Mouse (Mus musculus) forebrain, embryonic 16.5 days (tissue): ENCODE measurements around the gene Fam83g. TPM values are rescaled to one million over a fixed set of nuclear protein-coding genes. Genes with fewer than 3 reads are reported as not detected.

Source experiments
- ATAC-seq: fragments of 200-750 bp; cut with Nextera tagmentation; 2 replicates; pipeline ENCODE4 v1.8.0; 2017; ENCODE audit warnings: mild to moderate bottlenecking, moderate library complexity
- H3K27ac ChIP-seq: fragments of 300-500 bp; sonication (generic); 2 replicates; pipeline ENCODE4 v1.5.1; 2014; ENCODE audit warnings: low read length, control low read depth
- H3K27me3 ChIP-seq: fragments of 300-500 bp; sonication (generic); replicated peaks from 2 replicates; pipeline ENCODE4 v1.6.1; 2014; ENCODE audit warnings: low read length; ENCODE audit not compliant: control insufficient read depth, insufficient read depth
- H3K36me3 ChIP-seq: fragments of 300-500 bp; sonication (generic); 2 replicates; pipeline ENCODE4 v1.6.1; 2014; ENCODE audit not compliant: control insufficient read depth, insufficient read depth
- H3K4me1 ChIP-seq: fragments of 300-500 bp; sonication (generic); replicated peaks from 2 replicates; pipeline ENCODE4 v1.6.1; 2014; ENCODE audit warnings: low read length; ENCODE audit not compliant: control insufficient read depth, insufficient read depth
- H3K4me2 ChIP-seq: fragments of 300-500 bp; sonication (generic); 2 replicates; pipeline ENCODE4 v1.6.1; 2014; ENCODE audit warnings: mild to moderate bottlenecking, low read length, control low read depth
- H3K4me3 ChIP-seq: fragments of 300-500 bp; sonication (generic); replicated peaks from 2 replicates; pipeline ENCODE4 v1.5.1; 2014; ENCODE audit warnings: mild to moderate bottlenecking, low read length, control low read depth
- H3K9ac ChIP-seq: fragments of 300-500 bp; sonication (generic); replicated peaks from 2 replicates; pipeline ENCODE4 v1.6.1; 2014; ENCODE audit warnings: low read depth, low read length, control low read depth
- H3K9me3 ChIP-seq: fragments of 300-500 bp; sonication (generic); 2 replicates; pipeline ENCODE4 v1.6.1; 2016; ENCODE audit warnings: low read length; ENCODE audit not compliant: control insufficient read depth
- WGBS: fragments of 180-500 bp; shearing (Covaris S2); extraction: QIAGEN DNeasy Blood & Tissue Kit; methylation state at CpG from one replicate; pipeline ENCODE4 v1.1.7; 2014; 5-methylcytosine and 5-hydroxymethylcytosine counted together
- polyA plus RNA-seq: library from polyadenylated mRNA; unstranded; fragments of >200 nt; fragmentation: Nextera tagmentation; extraction: Ambion mirVana; gene quantifications from 2 replicates; pipeline ENCODE4 v1.2.1, GENCODE M21; 2015

Gene Fam83g
- polyA plus RNA-seq, 1 experiment from 2014 or later, result 0.46 TPM

DNA sequence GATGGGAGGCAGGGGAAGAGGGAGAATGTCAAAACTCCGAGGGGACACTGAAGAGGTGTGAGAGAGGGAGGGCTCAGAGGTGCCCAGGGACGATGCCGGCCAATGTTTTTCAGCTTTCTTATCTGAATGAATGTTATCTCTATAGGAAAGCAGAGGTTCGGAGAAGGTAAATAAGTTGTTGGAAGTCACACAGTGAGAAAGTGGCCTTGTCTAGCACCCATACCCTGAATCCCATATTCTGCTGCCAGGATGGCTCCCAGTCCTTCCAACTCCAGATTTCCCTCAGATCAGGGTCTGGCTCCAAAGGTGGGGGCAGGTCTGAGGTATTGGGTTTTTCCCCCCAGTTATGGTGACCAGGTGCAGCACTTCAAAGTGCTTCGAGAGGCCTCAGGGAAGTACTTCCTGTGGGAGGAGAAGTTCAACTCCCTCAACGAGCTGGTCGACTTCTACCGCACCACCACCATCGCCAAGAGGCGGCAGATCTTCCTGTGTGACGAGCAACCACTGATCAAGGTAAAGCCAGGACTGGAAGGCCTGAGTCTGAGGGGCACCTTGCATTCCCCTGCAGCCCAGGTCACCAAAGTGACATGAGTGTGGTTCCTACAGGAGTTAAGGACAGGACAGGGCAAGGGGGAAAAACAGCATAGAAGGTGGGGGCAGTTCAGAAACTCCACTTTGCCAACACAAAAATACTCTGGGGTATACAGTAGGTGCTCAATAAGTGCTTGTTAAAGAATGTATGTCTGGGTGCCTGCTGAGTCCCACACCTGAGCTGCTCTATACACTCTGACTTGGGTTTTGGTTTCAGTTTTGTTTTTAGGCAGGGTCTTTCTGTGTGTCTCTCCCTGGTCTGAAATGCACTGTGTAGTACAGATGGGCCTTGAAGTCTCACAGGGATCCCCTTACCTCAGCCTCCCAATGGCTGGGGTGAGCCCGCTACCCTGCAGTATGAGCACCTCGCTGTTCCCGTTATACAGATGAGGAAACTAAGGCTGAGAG is 14.1 kb upstream of the Fam83g start:
- H3K4me2 ChIP-seq, result no peak overlapping the region
- no peaks in the 10 kb centered on the region for H3K36me3 ChIP-seq
- no peaks in the 10 kb centered on the region for H3K27me3 ChIP-seq
- H3K4me1 ChIP-seq, result peaks cover 3% of the 10 kb centered on the region
- no peak for ATAC-seq
- H3K9ac ChIP-seq, result no peak overlapping the region
- no peak overlapping the region for H3K4me3 ChIP-seq
- H3K9me3 ChIP-seq, result no peaks in the 10 kb centered on the region
- WGBS, result 85% methylated on average over 14 of the region's 14 CpGs
- no peak overlapping the region for H3K27ac ChIP-seq

DNA sequence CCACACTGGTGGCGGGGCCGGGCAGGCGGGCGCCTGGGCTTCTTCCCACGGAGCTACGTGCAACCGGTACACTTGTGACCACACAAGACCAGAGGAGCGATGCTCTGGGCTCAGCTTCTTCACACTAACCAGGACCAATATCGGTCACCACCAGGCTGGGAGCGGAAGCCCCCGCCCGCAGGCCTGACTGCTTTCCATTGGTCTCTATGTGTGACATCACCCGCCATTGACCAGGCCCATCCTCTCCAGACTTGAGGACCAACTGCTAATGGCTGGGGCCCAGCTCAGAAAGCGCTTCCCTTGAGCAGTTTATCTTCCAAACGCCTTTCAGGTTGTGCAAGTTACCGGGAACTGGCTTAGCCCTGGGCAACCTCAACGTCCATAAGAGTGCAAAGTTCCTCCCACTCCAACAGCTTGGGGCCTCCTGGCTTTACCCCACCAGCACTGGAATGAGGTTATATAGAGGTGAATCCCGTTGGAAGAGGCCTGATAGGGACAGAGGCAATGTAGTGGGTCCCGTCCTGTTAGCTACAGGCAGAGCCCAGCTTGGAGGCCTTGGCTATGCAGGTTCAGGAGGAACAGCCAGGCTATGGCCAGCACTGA is 12.0 kb upstream of the Fam83g start:
- Histone ChIP-seq H3K27me3 (no peaks in the 10 kb centered on the region), H3K9ac (no peak overlapping the region), H3K4me1 (peaks cover 5% of the 10 kb centered on the region), H3K36me3 (no peaks in the 10 kb centered on the region), H3K27ac (no peak overlapping the region), H3K4me2 (no peak overlapping the region), H3K4me3 (no peak overlapping the region), H3K9me3 (no peaks in the 10 kb centered on the region)
- 69% methylated on average over 19 of the region's 19 CpGs for WGBS
- ATAC-seq, result no peak

DNA sequence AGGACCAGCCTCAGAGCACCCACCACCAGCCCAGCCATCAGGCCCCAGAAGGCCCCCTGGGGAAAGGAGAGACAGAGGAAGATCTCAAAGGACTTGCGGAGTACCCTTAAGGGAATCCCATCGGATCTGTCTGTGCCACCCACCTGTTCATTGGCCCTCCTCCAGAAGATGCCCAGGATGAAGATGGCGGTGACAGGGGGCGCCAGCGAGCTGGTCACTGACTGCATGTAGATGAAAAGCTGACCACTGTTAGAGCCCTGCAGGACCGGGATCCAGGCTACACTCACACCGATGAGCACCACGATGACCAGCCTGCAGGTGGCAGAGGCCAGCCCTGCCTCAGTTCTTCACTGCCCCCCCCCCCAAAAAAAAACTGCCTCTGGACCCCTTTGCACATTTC is 10.2 kb upstream of the Fam83g start:
- 32% methylated on average over 8 of the region's 8 CpGs for WGBS
- Histone ChIP-seq H3K4me2 (no peak overlapping the region), H3K9ac (no peak overlapping the region), H3K4me1 (peaks cover 5% of the 10 kb centered on the region), H3K27me3 (no peaks in the 10 kb centered on the region), H3K36me3 (no peaks in the 10 kb centered on the region), H3K27ac (no peak overlapping the region), H3K4me3 (no peak overlapping the region), H3K9me3 (no peaks in the 10 kb centered on the region)
- no peak for ATAC-seq

DNA sequence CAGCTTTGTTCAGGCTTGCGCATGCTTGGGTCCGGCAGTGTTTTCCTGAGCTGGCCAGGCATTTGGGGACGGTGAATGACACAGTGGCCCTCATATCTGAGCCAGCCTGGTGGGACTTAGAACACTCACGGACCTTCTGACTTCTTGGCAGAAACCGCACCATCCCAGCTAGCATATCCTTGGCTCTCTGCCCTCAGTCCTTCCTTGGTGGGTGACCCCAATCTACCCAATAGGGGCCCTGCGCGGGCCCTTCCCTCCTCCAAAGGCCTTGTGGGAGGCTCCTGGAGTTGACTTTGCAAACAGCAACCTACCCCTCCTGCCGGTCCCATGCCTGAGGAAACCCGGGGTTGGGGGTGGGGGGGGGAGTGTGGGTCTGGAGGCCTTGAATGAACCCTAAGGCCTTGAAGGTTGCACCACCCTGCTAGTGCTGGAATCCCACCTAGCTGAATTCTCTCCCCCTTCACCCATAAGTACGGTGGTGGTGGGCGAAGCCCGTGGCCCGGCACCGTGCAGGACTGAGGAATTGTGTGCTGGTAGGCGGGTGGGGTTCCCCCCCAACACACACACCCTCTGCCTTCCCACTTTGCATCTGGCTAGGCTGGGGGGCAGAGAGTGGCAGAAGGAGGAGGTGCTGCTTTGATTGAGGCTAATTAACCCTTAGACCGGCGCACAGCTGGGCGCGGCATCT is 9.6 kb upstream of the Fam83g start:
- H3K9ac ChIP-seq, result no peak overlapping the region
- ATAC-seq, result peak; percentile 36; the same call in 1 of the 2 replicates
- no peaks in the 10 kb centered on the region for H3K9me3 ChIP-seq
- 23% methylated on average over 18 of the region's 19 CpGs for WGBS
- no peak overlapping the region for H3K4me3 ChIP-seq
- no peak overlapping the region for H3K27ac ChIP-seq
- no peaks in the 10 kb centered on the region for H3K27me3 ChIP-seq
- no peak overlapping the region for H3K4me2 ChIP-seq
- peaks cover 5% of the 10 kb centered on the region for H3K4me1 ChIP-seq
- H3K36me3 ChIP-seq, result no peaks in the 10 kb centered on the region

DNA sequence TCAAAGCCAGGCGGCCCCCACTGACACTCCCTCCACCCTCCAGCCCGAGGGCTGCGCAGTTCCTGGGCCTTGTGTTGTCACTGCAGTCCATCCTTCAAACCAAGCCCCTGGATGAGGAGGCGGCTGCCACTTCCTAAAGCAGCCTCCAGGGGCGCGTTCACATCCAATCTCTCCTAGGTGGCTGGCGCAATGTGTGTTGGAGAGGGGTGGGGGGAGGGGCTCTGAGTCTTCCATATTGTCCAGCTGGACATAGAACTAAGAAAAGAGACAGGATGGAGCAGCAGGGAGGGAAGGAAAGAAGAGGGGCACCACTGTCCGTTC is 9.1 kb upstream of the Fam83g start:
- Histone ChIP-seq H3K36me3 (no peaks in the 10 kb centered on the region), H3K4me2 (no peak overlapping the region), H3K27me3 (no peaks in the 10 kb centered on the region), H3K9ac (no peak overlapping the region), H3K27ac (no peak overlapping the region), H3K4me3 (no peak overlapping the region), H3K9me3 (no peaks in the 10 kb centered on the region), H3K4me1 (peaks cover 5% of the 10 kb centered on the region)
- WGBS, result 4% methylated on average over 8 of the region's 8 CpGs
- ATAC-seq, result peak; percentile 66

DNA sequence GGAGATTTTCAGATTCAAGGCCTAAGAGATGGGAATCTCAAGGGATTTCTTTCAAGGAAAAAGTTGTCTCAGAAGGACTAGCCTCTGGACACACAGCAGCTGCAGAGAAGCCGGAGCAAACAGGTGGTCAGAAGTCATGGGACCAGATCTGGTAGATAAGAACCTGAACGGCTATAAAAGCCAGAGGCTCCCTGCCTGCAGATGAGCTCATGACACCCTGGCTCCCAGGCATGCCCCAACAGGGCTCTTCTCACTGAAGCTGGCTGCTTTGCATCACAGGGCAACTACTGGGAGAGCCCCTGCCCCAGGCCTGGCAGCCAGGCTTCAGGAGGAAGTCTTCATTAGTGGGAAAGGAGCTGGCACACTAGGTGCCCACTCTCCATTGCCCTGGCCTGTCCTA is 8.6 kb upstream of the Fam83g start:
- Histone ChIP-seq H3K9me3 (no peaks in the 10 kb centered on the region), H3K9ac (no peak overlapping the region), H3K4me3 (no peak overlapping the region), H3K36me3 (no peaks in the 10 kb centered on the region), H3K4me2 (no peak overlapping the region), H3K27ac (no peak overlapping the region), H3K27me3 (no peaks in the 10 kb centered on the region), H3K4me1 (peaks cover 5% of the 10 kb centered on the region)
- no peak for ATAC-seq
- whole genome bisulfite sequencing, result 67% methylated on average over 2 of the region's 2 CpGs

DNA sequence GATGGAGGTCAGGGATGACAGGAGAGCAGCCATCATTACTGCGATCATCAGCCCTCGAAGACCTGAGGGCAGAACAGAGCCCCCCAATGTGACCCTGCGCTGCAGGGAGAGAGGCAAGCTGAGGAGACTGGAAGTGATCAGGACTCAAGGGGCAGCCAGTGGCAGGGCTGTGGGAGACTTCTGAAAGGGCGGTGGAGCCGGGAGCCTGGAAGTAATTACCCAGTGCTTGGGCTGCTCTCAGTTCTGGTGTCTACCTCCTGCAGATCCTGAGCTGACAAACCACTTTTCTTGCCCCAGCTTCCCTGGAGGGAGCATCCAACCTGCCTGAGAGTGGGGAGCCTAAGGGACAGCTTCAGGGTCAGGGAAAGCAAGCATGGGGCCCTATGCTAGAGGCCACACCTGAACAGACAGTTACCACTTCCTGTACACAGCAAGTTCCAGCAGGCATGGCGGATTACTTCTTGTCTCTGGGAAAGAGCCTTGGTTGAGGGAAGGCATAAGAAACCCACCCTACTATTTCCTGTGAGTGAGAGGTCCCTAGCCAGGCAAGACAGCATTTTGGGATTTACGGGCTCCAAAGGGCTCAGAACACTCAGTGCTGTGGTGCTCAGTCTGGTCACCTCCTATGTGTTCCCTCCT is 7.6 kb upstream of the Fam83g start:
- Histone ChIP-seq H3K4me3 (no peak overlapping the region), H3K9ac (no peak overlapping the region), H3K4me1 (peaks cover 5% of the 10 kb centered on the region), H3K4me2 (no peak overlapping the region), H3K27me3 (no peaks in the 10 kb centered on the region), H3K27ac (no peak overlapping the region), H3K9me3 (no peaks in the 10 kb centered on the region), H3K36me3 (no peaks in the 10 kb centered on the region)
- ATAC-seq, result no peak
- WGBS, result 77% methylated on average over 7 of the region's 7 CpGs

DNA sequence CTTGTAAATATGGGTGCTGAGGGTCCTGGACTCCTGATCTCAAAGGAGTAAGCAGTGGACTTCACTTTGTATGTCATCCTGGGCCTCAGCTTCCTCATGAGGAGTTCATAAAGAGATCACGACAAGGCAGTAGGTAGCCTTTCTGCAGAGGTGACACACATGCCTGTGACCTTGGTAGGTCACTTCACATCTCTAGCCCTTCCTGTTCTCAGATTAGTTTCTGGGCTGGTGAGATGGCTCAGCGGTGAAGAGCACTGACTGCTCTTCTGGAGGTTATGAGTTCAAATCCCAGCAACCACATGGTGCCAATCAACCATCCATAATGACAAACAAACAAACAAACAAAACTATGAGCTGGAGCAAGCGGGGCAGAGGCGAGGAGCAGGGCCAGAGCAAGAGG is 6.2 kb upstream of the Fam83g start:
- no peak overlapping the region for H3K27ac ChIP-seq
- no peak for ATAC-seq
- no peak overlapping the region for H3K4me3 ChIP-seq
- H3K27me3 ChIP-seq, result peaks cover under 1% of the 10 kb centered on the region; the same call in 1 of the 2 replicates
- H3K36me3 ChIP-seq, result no peaks in the 10 kb centered on the region
- no peak overlapping the region for H3K4me2 ChIP-seq
- H3K9ac ChIP-seq, result no peak overlapping the region
- no peaks in the 10 kb centered on the region for H3K9me3 ChIP-seq
- H3K4me1 ChIP-seq, result peaks cover 5% of the 10 kb centered on the region
- WGBS, result 85% methylated on average over 4 of the region's 4 CpGs
